Mouse (Mus musculus) ES-CJ7 (cell line): ENCODE measurements around the gene Adarb1.

Experiments
- DNase-seq: peaks from one replicate; pipeline ENCODE4 v3.0.0; 2011; ENCODE audit warnings: low read depth, low spot score

The Adarb1 gene

DNA sequence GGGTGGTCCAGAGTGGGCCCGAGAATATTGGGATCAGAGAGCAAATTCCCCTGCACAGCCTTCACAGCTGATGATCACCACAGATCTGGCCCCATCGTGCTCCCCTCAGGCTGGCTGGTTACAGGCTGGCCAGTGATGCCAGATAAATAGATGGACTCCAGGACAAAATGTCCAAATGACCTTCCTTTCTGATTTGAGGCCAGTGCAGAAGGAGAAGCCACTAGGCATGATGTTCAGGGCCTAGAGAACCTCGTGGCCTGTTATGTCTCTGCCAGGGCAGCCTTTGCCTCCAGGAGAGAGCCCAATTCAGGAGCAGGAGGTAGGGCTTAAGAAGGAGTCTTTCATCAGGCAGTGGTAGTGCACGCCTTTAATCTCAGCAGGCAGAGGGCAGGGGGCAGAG lies 17.3 kb upstream of the Adarb1 start:
- no peak for DNase-seq

DNA sequence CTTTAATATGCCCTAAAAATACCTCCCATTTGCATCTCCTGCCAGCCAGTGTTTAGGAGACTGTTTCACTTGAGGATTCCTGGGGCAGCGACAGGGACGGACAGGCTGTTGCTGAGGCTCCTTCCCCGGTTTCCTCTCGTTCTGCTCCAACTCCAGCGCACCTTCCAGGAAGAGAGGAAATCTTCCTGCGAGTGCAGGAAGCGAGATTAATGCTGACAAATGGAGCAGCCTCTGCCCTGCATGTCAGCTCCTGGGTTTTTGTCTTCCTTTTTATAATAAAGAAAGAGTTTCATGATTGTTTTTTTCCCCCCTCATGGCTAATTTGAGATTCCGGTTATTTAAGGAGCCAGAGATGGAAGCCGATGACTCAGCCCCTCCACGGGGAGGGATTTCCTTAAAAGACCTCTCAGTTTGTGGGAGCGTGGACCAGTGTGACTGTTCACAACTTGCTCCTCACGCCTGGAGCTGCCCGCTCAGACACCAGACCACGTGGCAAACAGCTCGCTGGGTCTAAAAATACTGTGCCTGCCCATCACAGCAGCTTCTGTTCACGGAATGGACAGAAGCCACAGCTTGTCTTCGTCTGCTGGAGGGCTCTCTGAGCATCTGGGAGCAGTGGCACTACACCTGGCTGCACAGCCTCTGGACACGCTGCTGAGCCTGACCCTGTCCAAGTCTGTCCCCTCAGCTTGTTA lies 16.5 kb upstream of the Adarb1 start:
- no peak for DNase-seq

DNA sequence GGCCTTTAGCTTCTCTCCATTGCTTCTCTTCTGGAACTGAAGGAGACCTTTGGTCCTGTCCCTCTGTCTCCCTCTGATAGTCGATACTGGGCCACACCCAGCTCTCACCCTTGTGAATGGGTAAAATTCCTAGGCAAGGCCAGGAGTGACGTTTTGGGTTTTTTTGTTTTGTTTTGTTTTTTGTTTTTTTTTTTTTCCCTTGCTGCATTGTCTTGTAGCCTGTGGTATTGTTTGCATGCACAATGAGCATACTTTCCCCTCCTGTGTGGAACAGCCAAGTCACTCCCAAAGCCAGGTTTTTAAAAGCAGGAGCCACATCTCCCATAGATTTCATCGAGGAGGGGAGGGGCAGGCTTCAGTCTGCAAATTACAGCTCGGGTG lies 16.0 kb upstream of the Adarb1 start:
- DNase-seq, result peak; percentile 15

DNA sequence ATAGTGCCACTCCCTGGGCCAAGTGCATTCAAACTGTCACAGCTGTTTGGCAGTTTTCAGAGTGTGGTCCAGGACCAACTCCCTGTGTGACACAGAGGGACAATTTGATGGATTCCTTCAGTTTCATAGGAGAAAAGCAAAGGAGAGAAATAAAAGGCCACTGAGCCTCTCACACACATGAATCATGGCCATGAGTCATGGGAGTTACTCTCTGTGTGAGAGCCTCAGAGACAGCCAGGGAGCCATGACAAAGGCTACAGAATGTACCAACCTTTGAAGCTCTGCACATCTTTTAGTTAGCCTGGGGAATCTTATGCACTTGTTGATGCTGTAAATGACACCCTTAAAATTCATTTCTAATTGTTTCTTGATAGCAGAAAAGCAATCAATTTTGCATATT lies 12.7 kb upstream of the Adarb1 start:
- DNase-seq, result no peak

DNA sequence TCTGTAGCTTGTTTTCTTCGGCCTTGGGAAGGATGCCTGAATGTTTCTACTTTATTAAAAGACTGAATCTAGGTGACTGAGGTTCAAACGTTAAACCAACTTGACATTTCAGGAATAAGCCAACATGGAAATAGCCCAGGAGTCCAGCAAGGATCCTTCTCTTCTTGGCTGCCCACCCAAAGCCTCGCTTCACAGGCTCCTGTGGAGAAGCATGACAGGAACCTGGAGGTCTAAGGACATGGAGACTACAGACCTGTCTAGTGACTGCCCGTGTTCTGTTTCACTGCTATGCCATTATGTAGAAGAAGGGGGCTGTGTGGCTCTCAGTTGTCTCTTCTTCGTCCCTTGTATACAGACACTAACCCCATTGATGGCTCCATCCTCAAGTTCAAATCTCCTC lies 11.9 kb upstream of the Adarb1 start:
- DNase-seq, result no peak

DNA sequence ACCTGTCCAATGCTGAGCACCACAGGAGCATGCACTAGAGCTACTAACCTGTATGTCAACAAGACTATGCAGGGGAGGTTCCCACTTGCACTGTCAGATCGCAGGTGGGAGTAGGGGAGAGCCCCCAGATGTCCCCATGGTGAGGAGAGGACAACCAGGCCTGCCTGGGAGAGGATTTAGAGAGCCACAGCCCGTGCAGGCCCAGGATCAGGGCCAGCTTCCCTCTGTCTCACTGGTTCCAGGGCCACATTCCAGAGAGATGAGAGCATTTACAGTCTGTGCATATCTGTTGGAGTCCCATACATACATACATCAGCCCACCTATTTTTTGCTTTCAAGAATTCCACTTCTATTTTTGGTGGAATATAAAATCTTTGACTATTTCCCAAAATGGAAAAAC lies 9.5 kb upstream of the Adarb1 start:
- DNase-seq, result no peak

DNA sequence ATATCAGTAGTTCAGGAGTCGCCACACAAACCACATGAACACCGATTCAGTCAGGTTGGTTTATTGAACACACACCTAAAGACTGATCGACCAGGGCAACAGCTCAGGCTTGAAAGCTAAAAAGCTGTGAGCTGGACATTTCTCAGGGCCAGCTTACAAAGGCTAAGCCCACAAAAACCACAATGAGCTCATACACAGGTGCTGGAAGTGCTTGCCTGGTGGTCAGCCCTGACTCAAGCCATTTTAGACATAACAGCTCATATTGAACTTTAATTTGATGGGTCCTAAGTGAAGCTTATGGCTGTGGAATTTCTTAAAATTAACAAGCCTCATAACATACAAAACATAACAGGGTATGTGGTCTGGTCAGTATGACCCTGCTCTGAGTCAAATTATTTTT lies 2.1 kb upstream of the Adarb1 start:
- no peak for DNase-seq

DNA sequence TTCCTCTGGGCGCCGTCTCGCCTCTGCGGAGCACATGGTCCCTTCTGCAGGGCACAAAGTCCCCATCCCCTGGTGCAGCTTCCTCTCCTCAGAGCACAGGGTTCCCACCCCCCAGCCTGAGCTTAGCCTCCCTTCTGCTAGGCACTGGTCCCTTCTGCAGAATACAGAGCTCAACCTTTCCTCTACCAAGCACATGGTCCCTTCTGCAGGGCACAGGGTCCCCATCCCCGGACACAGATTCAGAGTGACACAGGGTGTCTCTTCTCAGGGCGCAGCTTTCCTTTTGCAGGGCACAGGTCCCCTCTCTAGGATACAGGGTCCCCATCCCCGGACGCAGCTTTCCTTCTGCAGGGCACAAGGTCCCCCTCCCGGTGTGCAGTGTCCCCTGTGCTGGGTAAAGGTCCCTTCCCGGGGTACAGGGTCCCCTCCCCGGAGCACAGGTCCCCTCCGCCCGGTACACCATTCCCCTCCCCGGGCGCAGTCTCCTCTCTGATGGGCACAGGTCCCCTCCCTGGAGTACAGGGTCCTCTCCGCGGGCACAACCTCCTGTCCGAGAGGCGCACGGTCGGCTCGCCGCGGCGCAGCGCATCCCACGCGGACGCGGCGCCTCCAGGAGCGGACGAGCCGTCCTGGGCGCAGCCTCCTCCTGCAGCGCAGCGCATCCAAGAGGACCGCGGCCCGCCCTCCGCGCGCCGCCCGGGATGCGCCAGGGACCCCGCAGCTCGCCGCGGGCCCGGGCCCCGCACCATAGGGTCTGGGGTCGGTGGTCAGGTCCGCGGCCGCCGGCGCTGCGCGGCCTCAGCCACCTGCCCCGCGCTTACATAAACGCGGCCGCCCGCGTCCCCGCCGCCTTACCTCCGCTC lies 599 bp downstream of the Adarb1 start:
- no peak for DNase-seq

DNA sequence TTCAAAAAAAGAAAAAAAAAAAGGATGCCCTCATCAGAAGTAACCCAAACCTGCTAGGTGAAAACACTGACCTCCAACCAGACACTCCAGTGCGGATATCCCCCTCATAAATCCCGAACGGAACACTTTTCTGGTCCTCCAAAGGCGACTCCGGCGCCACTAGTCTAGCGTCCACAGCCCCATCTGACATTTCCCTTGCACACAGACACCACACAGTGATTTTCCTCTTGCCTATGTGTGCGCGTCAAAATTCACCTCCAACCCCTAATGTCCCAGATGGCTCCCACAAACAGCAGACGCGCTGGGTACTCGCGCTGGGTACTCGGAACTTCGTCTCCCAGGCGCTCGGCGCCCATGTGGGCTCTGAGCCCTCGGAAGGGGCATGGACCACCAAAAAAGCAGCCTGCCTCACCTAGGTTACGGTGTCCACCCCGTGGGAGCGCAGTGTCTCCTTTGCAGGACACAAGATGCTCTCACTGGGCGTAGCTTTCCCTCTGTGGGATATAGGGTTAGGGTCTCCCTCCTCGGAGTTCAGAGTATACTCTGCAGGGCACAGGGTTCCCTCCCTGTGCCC lies 1.3 kb downstream of the Adarb1 start:
- peak; percentile 11 for DNase-seq

DNA sequence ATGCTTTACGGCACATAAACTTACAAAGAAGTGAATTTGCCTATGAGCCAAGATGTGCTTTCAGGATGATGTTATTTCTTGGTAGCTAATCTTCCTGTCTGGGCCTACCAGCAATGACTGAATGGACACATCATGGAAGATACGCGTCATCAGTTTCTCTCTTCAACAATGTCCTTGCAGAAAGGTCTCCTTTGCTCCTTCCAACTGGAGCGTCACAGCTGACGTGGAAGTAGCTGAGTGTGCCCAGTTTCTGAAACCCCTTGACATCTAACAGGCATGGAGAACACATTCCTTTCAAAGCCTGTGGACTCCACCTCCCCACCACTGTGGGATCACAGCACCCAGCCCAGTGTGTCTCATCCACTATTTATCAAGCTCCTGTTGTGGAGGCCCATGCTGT lies 2.2 kb downstream of the Adarb1 start:
- DNase-seq, result no peak

DNA sequence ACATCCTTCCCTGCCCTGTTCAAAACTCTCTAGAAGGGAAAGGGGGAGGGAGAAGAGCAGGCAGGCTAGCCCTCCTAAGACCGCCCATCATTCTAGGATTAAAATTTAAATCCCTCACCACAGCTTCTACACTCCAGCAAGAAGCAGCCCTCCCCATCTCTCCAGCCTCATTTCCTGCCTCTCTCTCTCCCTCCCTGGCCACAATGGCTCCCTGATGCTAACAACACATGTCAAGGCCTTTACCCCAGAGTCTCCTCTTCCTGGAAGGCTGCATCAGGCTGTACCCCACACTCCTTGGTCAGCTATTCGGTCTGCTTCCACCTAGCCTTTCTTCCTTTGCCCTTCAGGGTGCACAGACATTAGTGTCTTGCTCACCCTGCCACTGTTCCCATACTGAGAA lies 4.3 kb downstream of the Adarb1 start:
- DNase-seq, result no peak

DNA sequence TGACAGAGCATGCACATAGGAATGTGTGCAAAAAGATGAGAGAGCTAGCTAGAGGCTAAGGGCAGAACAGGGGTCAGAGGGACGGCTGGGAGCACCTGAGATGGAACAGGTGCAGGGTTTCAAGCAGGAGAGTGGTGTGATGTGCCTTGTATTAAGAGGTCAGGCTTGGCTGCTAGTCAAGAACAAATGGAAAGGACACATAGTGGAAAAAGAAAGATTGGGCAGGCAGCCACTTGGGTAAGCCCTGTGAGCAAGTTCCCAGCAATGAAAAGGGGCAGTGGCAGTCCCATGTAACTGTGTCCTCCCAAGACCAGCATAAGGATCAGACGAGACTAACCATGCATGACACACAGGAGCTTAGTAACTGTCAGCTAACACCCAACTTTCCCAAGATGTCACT lies 8.9 kb downstream of the Adarb1 start:
- DNase-seq, result no peak

DNA sequence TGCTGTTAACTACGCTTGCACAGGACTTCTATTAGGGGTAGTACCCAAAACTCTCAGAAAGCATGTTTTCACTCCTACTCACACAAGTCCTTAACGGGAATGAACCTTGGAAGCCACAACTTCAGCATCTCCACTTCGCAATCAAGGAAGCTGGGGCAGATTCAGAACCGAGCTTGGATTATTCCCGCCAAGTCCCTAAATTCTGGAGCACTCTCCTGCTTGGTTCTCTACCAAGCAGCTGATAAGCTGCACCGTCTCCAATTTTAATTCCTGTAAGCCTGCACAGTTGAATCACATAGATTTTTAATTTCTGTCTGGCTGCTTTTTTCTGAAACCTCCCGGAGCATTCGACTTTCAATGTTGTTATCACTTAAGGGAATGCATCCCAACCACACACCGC lies 9.8 kb downstream of the Adarb1 start:
- no peak for DNase-seq

DNA sequence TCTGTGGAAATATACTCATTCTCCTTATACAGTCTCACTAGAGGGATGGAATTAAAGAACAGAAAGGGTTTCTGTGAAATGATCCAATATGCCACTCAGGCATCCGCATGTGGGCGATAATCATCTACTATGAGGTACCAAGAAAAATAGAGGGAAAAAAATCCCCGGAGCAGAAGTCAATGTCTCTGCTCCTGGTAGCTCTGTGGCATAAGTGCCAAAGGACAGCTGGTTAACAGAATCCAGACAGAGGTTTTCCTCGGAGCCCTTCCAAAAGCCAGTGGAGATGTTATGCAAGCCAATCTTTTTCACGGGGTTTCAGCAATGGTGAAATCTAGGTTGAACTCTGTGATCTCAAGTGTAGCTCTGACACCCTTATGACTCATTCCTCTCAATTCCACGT lies 11.6 kb downstream of the Adarb1 start:
- no peak for DNase-seq

DNA sequence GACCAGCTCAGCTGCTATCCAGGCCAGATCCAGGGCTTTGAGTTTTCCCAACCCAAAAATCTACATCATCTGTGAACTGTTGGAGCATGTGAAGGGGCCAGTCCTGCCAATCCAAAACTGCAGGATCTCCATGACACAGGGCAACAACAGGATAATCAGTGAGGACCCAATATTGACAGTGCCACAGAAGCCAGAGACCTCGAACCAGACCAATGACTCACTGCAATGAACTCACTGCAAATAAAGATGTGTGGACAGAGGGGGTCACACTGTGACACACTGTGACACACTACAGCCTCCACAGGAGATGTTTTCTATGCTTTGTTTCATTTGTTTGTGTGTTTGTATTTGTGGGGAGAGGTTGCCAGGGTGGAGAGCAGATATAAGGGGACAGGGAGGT lies 15.6 kb downstream of the Adarb1 start:
- no peak for DNase-seq

DNA sequence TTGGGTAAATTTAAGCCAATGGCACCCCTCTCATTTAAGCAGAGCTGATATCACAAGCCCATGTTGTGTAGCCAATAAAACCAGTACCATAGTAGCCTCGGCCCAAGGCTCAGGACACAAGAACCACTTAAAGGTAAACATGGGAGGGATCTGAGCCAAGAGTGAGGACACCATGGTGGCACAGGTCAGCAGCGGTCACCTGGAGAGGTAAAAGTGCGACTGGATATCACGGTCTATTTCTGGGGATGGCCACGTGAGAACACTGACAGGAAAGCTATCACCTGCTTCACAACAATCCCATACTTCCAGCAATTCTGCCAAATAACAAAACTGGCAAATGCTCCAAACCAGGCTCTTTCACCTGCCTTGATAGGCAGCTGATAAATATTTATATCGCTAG lies 17.0 kb downstream of the Adarb1 start:
- DNase-seq, result no peak

DNA sequence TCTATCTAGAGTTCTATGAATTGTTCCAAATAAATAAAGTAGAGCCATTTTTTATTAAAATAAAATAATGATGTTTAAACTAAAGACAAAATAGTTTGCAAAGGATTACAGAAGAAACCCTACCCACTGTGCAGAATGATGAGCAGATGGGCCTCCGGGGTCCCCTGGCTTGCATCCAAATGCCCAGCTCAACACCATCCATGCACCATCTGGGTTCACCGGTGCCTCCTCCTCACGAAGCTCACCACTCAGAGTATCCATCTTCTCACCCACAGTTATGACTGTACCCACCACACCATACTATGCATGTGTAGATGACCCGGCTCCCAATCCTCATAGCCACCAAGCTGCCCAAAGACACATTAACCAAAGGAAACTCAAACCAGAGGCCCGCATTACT lies 18.1 kb downstream of the Adarb1 start:
- no peak for DNase-seq

DNA sequence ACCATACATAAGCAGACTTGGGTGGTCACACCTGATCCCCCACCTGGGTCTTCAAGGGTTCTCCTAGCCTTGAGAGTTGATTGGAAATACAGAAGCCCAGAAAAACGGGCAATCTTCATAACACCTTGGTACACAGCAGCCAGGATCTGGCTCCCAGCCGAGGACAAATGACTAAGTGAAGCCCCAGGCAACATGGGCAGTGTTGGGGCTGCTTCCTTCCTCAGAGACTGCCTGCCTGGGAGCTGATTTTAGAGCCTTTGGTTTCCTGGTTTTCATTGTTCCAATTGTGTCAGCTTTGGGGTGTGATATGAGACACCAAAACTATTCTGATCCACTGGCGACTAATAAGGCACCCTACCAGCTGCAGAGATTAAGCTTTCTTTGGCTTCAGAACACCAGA lies 20.0 kb downstream of the Adarb1 start:
- DNase-seq, result no peak

DNA sequence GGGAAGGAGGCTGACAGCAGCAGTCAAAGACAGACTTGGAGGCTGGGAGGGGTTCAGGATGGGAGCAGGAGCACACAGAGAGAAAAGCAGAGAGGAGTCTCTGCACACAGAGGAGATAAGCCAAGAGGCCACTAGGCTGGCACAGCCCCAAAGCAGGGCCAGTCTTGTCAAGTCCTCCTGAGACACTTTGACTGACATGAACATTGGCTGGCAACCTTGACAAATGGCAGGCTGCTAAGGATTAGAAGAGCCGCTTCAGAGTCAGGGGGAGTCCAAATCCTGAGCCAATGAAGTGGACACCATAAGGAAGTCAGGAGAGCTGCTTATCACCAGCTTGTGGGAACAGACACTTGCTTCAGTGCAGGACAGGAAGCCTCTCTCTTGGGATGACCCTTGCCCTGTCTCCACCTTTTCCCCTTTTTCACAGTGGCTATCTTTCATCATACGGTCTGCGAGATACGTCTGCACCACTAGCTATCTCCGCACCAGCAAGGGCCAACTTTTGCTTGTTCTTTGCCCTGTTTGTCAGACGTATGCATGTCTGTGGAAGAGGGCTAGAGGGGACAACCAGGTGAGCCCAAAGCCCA lies 20.9 kb downstream of the Adarb1 start:
- DNase-seq, result no peak

DNA sequence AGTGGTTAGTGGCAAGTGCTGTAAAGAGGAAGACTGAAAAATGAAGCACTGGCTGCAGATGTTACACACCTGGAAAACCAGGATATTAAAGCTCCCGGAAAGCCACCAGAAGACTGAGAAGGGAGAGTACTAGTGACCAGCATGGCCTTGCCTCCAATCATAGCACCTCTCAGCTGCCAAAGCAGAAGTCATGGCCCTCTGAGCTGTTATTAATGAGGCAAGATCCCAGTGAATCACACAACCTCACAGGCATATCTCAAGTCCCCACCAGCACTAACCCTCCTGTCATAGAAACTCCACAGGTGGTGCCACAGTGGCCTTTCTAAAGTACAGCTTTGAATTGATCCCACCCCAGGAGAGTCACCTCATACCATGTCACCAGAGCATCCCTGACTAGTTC lies 22.1 kb downstream of the Adarb1 start:
- DNase-seq, result no peak

DNA sequence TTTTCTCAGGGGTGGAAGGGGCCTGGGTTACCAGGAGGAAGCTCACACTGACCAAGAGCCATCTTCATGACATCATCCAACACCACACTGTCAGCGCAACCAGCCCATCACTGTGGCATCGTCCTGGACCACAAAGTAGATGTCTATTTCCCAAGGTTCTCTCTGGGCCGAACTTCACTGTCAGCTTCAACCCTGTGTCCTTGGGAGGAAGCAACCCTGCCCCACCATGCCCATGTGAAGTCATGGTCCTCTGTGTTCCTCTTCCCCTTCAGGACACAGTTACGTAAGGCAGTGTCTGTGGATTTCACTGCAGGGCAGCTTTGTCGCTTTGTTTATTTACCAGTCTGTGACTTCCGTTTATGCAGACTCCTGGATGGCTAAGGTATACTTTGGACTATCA lies 27.0 kb downstream of the Adarb1 start:
- no peak for DNase-seq

DNA sequence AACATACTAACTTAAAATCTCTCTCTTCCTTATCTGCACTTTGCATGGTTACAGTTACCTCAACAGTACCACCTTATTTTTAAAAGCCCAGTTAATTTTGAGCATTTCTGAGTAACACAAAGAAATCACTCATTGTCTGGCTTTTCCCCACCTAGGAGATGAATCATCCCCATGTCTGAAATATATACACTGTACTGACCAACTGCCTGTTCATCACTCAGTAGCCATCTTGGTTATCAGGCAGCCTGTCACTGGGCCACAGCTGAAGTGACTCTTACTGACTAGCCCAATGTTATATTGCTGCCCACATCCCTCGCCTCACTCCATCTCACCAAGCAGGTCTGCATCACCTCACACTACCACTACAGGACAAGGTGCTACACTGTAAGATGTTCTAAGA lies 30.5 kb downstream of the Adarb1 start:
- no peak for DNase-seq

DNA sequence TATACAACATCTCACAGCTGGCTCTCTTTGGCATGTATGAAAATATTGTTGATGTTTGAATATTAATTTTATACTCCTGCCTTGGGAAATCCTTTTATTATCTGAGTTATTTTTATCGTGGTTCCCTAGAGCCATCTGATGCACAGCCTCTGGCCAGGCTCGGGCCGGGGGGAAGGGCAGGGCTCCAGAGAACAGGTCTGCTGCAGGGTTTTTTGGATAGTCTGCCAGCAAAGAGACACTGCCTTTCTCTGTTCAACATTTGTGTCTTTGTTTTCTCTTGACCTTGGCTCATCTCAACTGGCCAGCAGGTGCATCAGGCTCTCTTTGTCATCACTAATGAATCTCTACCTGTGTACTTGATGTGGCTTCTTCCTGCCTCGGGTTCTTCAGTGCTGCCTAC lies 32.3 kb downstream of the Adarb1 start:
- no peak for DNase-seq
